24 mouse cellular contexts compared by ENCODE assay signal in genomic region chr2:143876026-143876425, GRCm38 (mm10). TPM values are rescaled to one million over a fixed set of nuclear protein-coding genes. Genes with fewer than 3 reads are reported as not detected.
DNase-seq lines count a peak whose midpoint lies in the region; ATAC-seq and TF ChIP-seq lines count a peak whose summit lies in the region.
"Had no signal": no experiment of that assay in that cellular context is flagged by ENCODE, and none has a peak within 500 bp of the region (broad histone marks: within the 10 kb centered on the region; RNA-seq: fewer than 3 reads in every experiment).

No protein-coding gene starts in this region.

- no peak for ATAC-seq in heart, embryonic 11.5 days (replicated peaks; ENCODE audit: insufficient number of reproducible peaks, low FRiP score, low TSS enrichment)
- no peak for ATAC-seq in kidney, embryonic 15.5 days (replicated peaks; ENCODE audit: low FRiP score)
- ATAC-seq: CD4-positive, CD25-positive, alpha-beta regulatory T cell, adult 4 months; forebrain, embryonic 14.5 days; hindbrain, embryonic 16.5 days had no signal

- H3K4me1 ChIP-seq in heart, embryonic 11.5 days (ENCODE audit: control insufficient read depth, insufficient read depth, low read length), result peaks cover 31% of the 10 kb centered on the region
- peaks cover 13% of the 10 kb centered on the region; the same call in 1 of the 2 replicates for H3K4me1 ChIP-seq in kidney, embryonic 15.5 days

- no peak overlapping the region for H3K27ac ChIP-seq in heart, embryonic 11.5 days (ENCODE audit: low read depth, low read length)
- H3K27ac ChIP-seq in kidney, embryonic 15.5 days, result peak overlapping the region; percentile 14; the same call in 1 of the 2 replicates
- no peak overlapping the region for H3K27ac ChIP-seq in layer of hippocampus, adult 2 months
- H3K27ac ChIP-seq: liver, embryonic 14.5 days; macrophage had no signal

- 37% methylated on average over 1 of the region's 1 CpGs for WGBS in heart, embryonic 11.5 days (ENCODE audit: insufficient replicate concordance)
- 20% methylated on average over 1 of the region's 1 CpGs for WGBS in kidney, embryonic 15.5 days

- no peak overlapping the region for H3K4me3 ChIP-seq in heart, embryonic 11.5 days (ENCODE audit: low read depth, low read length)
- no peak overlapping the region for H3K4me3 ChIP-seq in kidney, embryonic 15.5 days (replicated peaks)
- H3K4me3 ChIP-seq in layer of hippocampus, adult 2 months, result no peak overlapping the region

- no peaks in the 10 kb centered on the region for H3K27me3 ChIP-seq in heart, embryonic 11.5 days (ENCODE audit: control insufficient read depth, insufficient read depth, low read length)
- no peaks in the 10 kb centered on the region for H3K27me3 ChIP-seq in kidney, embryonic 15.5 days

- H3K4me2 ChIP-seq in heart, embryonic 11.5 days, result no peak overlapping the region
- H3K4me2 ChIP-seq in kidney, embryonic 15.5 days, result no peak overlapping the region

- H3K36me3 ChIP-seq in heart, embryonic 11.5 days (ENCODE audit: control insufficient read depth, insufficient read depth, low read length), result no peaks in the 10 kb centered on the region
- no peaks in the 10 kb centered on the region for H3K36me3 ChIP-seq in kidney, embryonic 15.5 days

- no peaks in the 10 kb centered on the region for H3K9me3 ChIP-seq in heart, embryonic 11.5 days (replicated peaks; ENCODE audit: control insufficient read depth, low read length)
- no peaks in the 10 kb centered on the region for H3K9me3 ChIP-seq in kidney, embryonic 15.5 days (replicated peaks)

- TF ChIP-seq CTCF in layer of hippocampus, adult 2 months (conservative IDR thresholded peaks at IDR 0.05), result no peak

- H3K9ac ChIP-seq in heart, embryonic 11.5 days (ENCODE audit: low read depth, low read length), result no peak overlapping the region
- no peak overlapping the region for H3K9ac ChIP-seq in kidney, embryonic 15.5 days
- H3K9ac ChIP-seq: liver, embryonic 14.5 days had no signal

- DNase-seq in heart, adult 8-10 months (ENCODE audit: low spot score), result peak; percentile 40
- no peak for DNase-seq in kidney, postnatal 10 days
- peak; percentile 82 for DNase-seq in adipocyte (ENCODE audit: low spot score)
- DNase-seq in fibroblast of lung, adult 2 months (ENCODE audit: low read depth), result peak; percentile 68
- no peak for DNase-seq in embryo, embryonic 10 days (ENCODE audit: low spot score)
- DNase-seq in layer of hippocampus, adult 2 months (ENCODE audit: low spot score in 2 of 2), result no peak
- DNase-seq: adrenal gland, postnatal 25 days; cerebellum, adult 11-12 months; cerebellum, adult 9-11 months; gastrocnemius, postnatal 36 days; layer of hippocampus, postnatal 36 days; left cerebral cortex, postnatal 4 days; lung, adult 2 months; lung, postnatal 10 days; midbrain, embryonic 14.5 days; thymus, postnatal 4 days had no signal

RNA-seq across cellular contexts. Expression of gene Bfsp1, which starts 13.1 kb away (rescaled TPM):
- total RNA-seq in heart, adult 8-10 months (2022), result under 1 TPM in 3 of 4 experiments, not detected in 1; 0.16 to 0.47 (median 0.17) TPM
- polyA plus RNA-seq in heart, embryonic 11.5 days (2014; fragmentation: Nextera tagmentation; extraction: Ambion mirVana), result 1.5 and 1.9 TPM in 2 replicates
- polyA plus RNA-seq in kidney, embryonic 15.5 days (2015; fragmentation: Nextera tagmentation; extraction: Ambion mirVana), result 1.3 and 1.5 TPM in 2 replicates
- total RNA-seq in layer of hippocampus, adult 2 months (2021), result 1 to 10 TPM in 1 of 2 experiments, under 1 TPM in 1; 0.61 to 1.1 TPM
- total RNA-seq: common myeloid progenitor, adult 5-6 weeks had no signal
- polyA plus RNA-seq: CD4-positive, CD25-positive, alpha-beta regulatory T cell, adult 4 months had no signal

RNA-seq across cellular contexts. Expression of gene Dstn, which starts 39.1 kb away (rescaled TPM):
- 100 to 1,000 TPM; 129 to 151 (median 143) TPM for total RNA-seq in heart, adult 8-10 months (2022)
- polyA plus RNA-seq in heart, embryonic 11.5 days (2014; fragmentation: Nextera tagmentation; extraction: Ambion mirVana), result 1,059 and 1,185 TPM in 2 replicates
- polyA plus RNA-seq in kidney, embryonic 15.5 days (2015; fragmentation: Nextera tagmentation; extraction: Ambion mirVana), result 387 and 407 TPM in 2 replicates
- total RNA-seq in layer of hippocampus, adult 2 months (2021), result 100 to 1,000 TPM; 188 to 189 TPM

Comparison
In these comparisons a context has a peak if more than half of its experiments do, and no peak if none do; other contexts are left out.
1. DNase-seq: peak in heart, adult 8-10 months (single experiment), adipocyte (single experiment) and fibroblast of lung, adult 2 months (single experiment); none in kidney, postnatal 10 days (single experiment), embryo, embryonic 10 days (single experiment) and layer of hippocampus, adult 2 months (0 of 2).